Mouse (Mus musculus) ES-Bruce4 (cell line): Measurements from ENCODE around the gene Rfwd3. TPM values are rescaled to one million over a fixed set of nuclear protein-coding genes. Genes with fewer than 3 reads are reported as not detected.

Experiments
- H3K27ac ChIP-seq: 2 replicates; pipeline ENCODE4 v1.5.1; 2012; ENCODE audit warnings: low read length, inconsistent platforms; ENCODE audit not compliant: insufficient read depth
- H3K27me3 ChIP-seq: 2 replicates; pipeline ENCODE4 v1.6.1; 2012; ENCODE audit warnings: mild to moderate bottlenecking, low read length, inconsistent platforms; ENCODE audit not compliant: control insufficient read depth, poor library complexity, insufficient read depth, severe bottlenecking
- H3K36me3 ChIP-seq: 2 replicates; pipeline ENCODE4 v1.6.1; 2012; ENCODE audit warnings: inconsistent platforms, mild to moderate bottlenecking, low read length, moderate library complexity; ENCODE audit not compliant: control insufficient read depth, poor library complexity, insufficient read depth, severe bottlenecking
- H3K4me1 ChIP-seq: one replicate; pipeline ENCODE4 v1.8.1; 2011; ENCODE audit warnings: low read length; ENCODE audit not compliant: control insufficient read depth, insufficient read depth
- H3K4me3 ChIP-seq: 2 replicates; pipeline ENCODE4 v1.5.1; 2011; ENCODE audit warnings: low read depth, mild to moderate bottlenecking, low read length
- H3K9ac ChIP-seq: 2 replicates; pipeline ENCODE4 v1.6.1; 2012; ENCODE audit warnings: low read depth, mild to moderate bottlenecking, inconsistent platforms; ENCODE audit not compliant: poor library complexity, severe bottlenecking
- H3K9me3 ChIP-seq: replicated peaks from 2 replicates; pipeline ENCODE4 v1.6.1; 2012; ENCODE audit warnings: mild to moderate bottlenecking, low read length, inconsistent platforms; ENCODE audit not compliant: control insufficient read depth, poor library complexity, insufficient read depth, severe bottlenecking
- CTCF ChIP-seq: IDR thresholded peaks from one replicate; pipeline ENCODE4 v1.8.1; 2011; ENCODE audit warnings: low read depth, low read length
- EP300 ChIP-seq: IDR thresholded peaks from 2 replicates; pipeline ENCODE4 v1.6.1; 2011; ENCODE audit warnings: low read depth, low read length; ENCODE audit not compliant: insufficient read depth
- POLR2A ChIP-seq: IDR thresholded peaks from one replicate; pipeline ENCODE4 v1.8.1; 2011; ENCODE audit warnings: low read length; ENCODE audit not compliant: insufficient read depth
- polyA plus RNA-seq: library from polyadenylated mRNA; stranded (reverse); fragments of >200 nt; gene quantifications from 2 replicates; pipeline ENCODE4 v1.2.4, GENCODE M21; 2011; ENCODE audit warnings: low read depth; ENCODE audit not compliant: missing spikeins, insufficient read depth, insufficient read length

Gene Rfwd3
- polyA plus RNA-seq, 1 experiment = 80.6 TPM

GRCm38 (mm10) chr8:111233730-111234129 lies 66.3 kb downstream of the Rfwd3 start:
- H3K27me3 ChIP-seq = no peaks in the 10 kb centered on the region
- H3K27ac ChIP-seq = no peak overlapping the region
- no peaks in the 10 kb centered on the region for H3K36me3 ChIP-seq
- no peak overlapping the region for H3K4me3 ChIP-seq
- no peaks in the 10 kb centered on the region for H3K9me3 ChIP-seq
- no peaks in the 10 kb centered on the region for H3K4me1 ChIP-seq
- H3K9ac ChIP-seq = no peak overlapping the region
- no peak for TF ChIP-seq POLR2A
- no peak for TF ChIP-seq CTCF
- no peak for TF ChIP-seq EP300

- H3K9ac ChIP-seq = no peak overlapping the region
Observed at GRCm38 (mm10) chr8:111224153-111224552, 75.9 kb downstream of the Rfwd3 start.

More at GRCm38 (mm10) chr8:111224153-111224552, 75.9 kb downstream of the Rfwd3 start:
- Histone ChIP-seq H3K36me3 (no peaks in the 10 kb centered on the region), H3K9me3 (no peaks in the 10 kb centered on the region), H3K4me3 (no peak overlapping the region), H3K27me3 (no peaks in the 10 kb centered on the region), H3K27ac (no peak overlapping the region), H3K4me1 (no peaks in the 10 kb centered on the region)
- no peak for TF ChIP-seq CTCF
- TF ChIP-seq EP300 = no peak
- TF ChIP-seq POLR2A = no peak

Other genes with a start within 250 kb of the Rfwd3 start
- not detected in 2 replicates for gene Exosc6, start 243.9 kb downstream of the Rfwd3 start, polyA plus RNA-seq
- not detected in 2 replicates for gene Clec18a, start 207.8 kb downstream of the Rfwd3 start, polyA plus RNA-seq
- gene Pdpr, start 205.6 kb downstream of the Rfwd3 start, polyA plus RNA-seq = 19.0 and 22.4 TPM in 2 replicates
- 76.3 and 78.3 TPM in 2 replicates for gene Glg1, start 41.0 kb downstream of the Rfwd3 start, polyA plus RNA-seq
- 0.61 and 1.3 TPM in 2 replicates for gene Mlkl, start 38.0 kb upstream of the Rfwd3 start, polyA plus RNA-seq
- 0.35 and 0.69 TPM in 2 replicates for gene Fa2h, start 93.6 kb upstream of the Rfwd3 start, polyA plus RNA-seq
- gene Wdr59, start 221.9 kb upstream of the Rfwd3 start, polyA plus RNA-seq = 16.8 and 17.2 TPM in 2 replicates
- gene Znrf1, start 235.9 kb upstream of the Rfwd3 start, polyA plus RNA-seq = 37.7 and 38.5 TPM in 2 replicates